Mouse (Mus musculus): ENCODE data around the gene Zyg11b. TPM values are rescaled to one million over a fixed set of nuclear protein-coding genes. Genes with fewer than 3 reads are reported as not detected.

The Zyg11b gene
- polyA plus RNA-seq, 1 experiment from 2014 or later: 31.0 TPM

GRCm38 (mm10) chr4:108335413-108335812 lies 34.5 kb upstream of the Zyg11b start:
- Histone ChIP-seq H3K4me1 (peaks cover 8% of the 10 kb centered on the region; the same call in 1 of the 2 replicates), H3K4me3 (no peak overlapping the region), H3K9me3 (no peaks in the 10 kb centered on the region), H3K36me3 (peaks cover 43% of the 10 kb centered on the region), H3K4me2 (replicated peaks) (no peak overlapping the region), H3K27ac (replicated peaks) (no peak overlapping the region), H3K27me3 (no peaks in the 10 kb centered on the region), H3K9ac (replicated peaks) (no peak overlapping the region)
- ATAC-seq (replicated peaks): no peak
- 88% methylated on average over 6 of the region's 6 CpGs for WGBS

DNA sequence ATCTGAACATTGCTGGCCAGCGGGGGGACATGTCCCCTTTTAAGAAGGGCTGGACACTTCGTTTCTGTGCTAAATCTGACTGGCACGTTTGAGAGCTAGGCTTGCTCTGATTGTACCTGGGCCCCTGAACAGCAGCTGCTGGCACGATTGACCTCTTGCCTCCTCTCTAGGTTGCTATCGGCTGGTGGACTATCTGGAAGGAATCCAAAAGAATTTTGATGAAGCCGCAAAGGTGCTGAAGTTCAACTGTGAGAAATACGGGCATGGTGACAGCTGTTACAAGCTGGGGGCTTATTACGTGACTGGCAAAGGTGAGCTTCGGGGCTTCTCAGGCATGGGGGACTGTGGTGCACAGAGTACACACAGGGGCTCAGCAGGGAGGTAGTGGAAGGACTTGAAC lies 31.1 kb upstream of the Zyg11b start:
- H3K9ac ChIP-seq (replicated peaks): no peak overlapping the region
- ATAC-seq (replicated peaks): no peak
- WGBS: 84% methylated on average over 9 of the region's 9 CpGs

DNA sequence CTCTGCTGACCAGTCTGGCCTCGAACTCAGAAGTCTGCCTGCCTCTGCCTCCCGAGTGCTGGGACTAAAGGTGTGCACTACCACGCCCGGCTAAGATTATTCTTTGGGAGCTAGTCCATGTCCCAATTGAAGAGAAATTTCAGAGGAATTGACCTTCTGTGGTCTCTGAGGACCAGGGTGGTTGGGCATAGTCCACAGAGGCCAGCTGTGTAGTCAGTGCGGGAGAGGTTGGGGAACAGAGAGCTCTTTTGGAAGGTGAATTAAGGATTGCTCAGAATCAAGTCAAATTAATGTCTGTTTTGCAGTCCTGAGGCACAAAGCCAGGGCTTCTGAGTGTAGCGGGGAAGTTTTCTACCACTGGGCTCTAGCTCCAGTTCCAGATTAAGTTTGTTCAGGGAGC lies 28.9 kb upstream of the Zyg11b start:
- H3K4me3 ChIP-seq: no peak overlapping the region
- peaks cover 15% of the 10 kb centered on the region for H3K4me1 ChIP-seq
- no peak overlapping the region for H3K27ac ChIP-seq (replicated peaks)
- H3K36me3 ChIP-seq: peaks cover 18% of the 10 kb centered on the region
- no peak overlapping the region for H3K9ac ChIP-seq (replicated peaks)
- no peak for ATAC-seq (replicated peaks)
- WGBS: 95% methylated on average over 6 of the region's 6 CpGs
- no peaks in the 10 kb centered on the region for H3K9me3 ChIP-seq
- no peaks in the 10 kb centered on the region for H3K27me3 ChIP-seq
- H3K4me2 ChIP-seq (replicated peaks): no peak overlapping the region

More for the DNA sequence above, 31.1 kb upstream of the Zyg11b start:
- H3K27me3 ChIP-seq: no peaks in the 10 kb centered on the region
- H3K4me2 ChIP-seq (replicated peaks): no peak overlapping the region
- H3K9me3 ChIP-seq: no peaks in the 10 kb centered on the region
- H3K4me3 ChIP-seq: no peak overlapping the region
- H3K27ac ChIP-seq (replicated peaks): no peak overlapping the region
- peaks cover 25% of the 10 kb centered on the region for H3K36me3 ChIP-seq
- peaks cover 15% of the 10 kb centered on the region for H3K4me1 ChIP-seq

DNA sequence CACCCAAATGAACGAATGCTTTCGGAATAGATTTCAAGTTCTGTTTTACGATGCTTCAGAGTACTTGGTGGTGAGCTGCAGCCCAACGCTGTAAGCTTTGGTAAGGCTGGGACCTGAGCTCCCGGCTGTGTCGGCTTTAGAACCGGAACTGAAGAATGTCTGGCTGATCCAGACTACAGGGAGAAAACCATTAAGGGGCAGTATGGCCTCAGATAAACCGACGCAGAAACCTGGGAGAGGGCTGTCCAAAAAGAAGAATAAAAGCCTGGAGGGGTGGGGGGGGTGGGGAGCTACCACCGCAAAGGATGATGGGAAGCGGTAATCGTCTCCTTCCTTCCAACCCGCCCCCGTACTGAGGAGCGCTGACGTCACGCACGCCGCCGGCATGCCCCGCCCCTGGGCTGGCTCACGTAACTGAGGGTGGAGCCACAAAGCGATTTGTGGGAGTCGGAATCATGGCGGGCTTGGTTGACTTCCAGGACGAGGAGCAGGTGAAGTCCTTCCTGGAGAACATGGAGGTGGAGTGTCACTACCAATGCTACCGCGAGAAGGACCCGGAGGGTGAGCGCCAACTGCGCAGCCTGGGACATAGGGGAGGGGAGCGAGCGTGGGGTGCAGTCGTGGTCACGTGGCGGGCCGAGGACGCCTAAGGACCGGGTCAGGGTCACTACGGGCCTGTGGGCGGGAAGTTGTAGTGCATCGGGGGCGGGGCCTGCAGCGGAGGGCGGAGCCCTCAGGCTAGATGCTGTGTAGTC lies 27.0 kb upstream of the Zyg11b start, which contains the start of gene Coa7:
Coa7 (plus strand) TSS at position 411 of the 755 bp plus-strand sequence.
- Histone ChIP-seq H3K4me3 (peak within 1 kb of the TSS; percentile 86), H3K36me3 (peaks cover 10% of the 10 kb centered on the region; the same call in 1 of the 2 replicates), H3K4me2 (replicated peaks) (peak within 1 kb of the TSS; percentile 53), H3K9me3 (no peaks in the 10 kb centered on the region), H3K27me3 (no peaks in the 10 kb centered on the region), H3K4me1 (peaks cover 15% of the 10 kb centered on the region), H3K27ac (replicated peaks) (peak within 1 kb of the TSS; percentile 96), H3K9ac (replicated peaks) (peak within 1 kb of the TSS; percentile 68)
- ATAC-seq (replicated peaks): peak; percentile 94
- under 1% methylated on average over 45 of the region's 45 CpGs for WGBS

GRCm38 (mm10) chr4:108327071-108327579 lies 26.2 kb upstream of the Zyg11b start:
- peak; percentile 10; the same call in 1 of the 2 replicates for ATAC-seq (replicated peaks)
- 46% methylated on average over 6 of the region's 6 CpGs for WGBS
- Histone ChIP-seq H3K4me2 (replicated peaks) (peak overlapping the region; percentile 53), H3K9ac (replicated peaks) (peak overlapping the region; percentile 68), H3K36me3 (peaks cover 3% of the 10 kb centered on the region; the same call in 1 of the 2 replicates), H3K27ac (replicated peaks) (peak overlapping the region; percentile 96), H3K9me3 (no peaks in the 10 kb centered on the region), H3K27me3 (no peaks in the 10 kb centered on the region), H3K4me1 (peaks cover 15% of the 10 kb centered on the region), H3K4me3 (peak overlapping the region; percentile 86)

GRCm38 (mm10) chr4:108323588-108323987 lies 22.7 kb upstream of the Zyg11b start:
- H3K4me3 ChIP-seq: no peak overlapping the region
- H3K4me1 ChIP-seq: peaks cover 10% of the 10 kb centered on the region
- H3K4me2 ChIP-seq (replicated peaks): no peak overlapping the region
- H3K9ac ChIP-seq (replicated peaks): no peak overlapping the region
- 74% methylated on average over 5 of the region's 5 CpGs for WGBS
- H3K36me3 ChIP-seq: no peaks in the 10 kb centered on the region
- no peak for ATAC-seq (replicated peaks)
- H3K9me3 ChIP-seq: no peaks in the 10 kb centered on the region
- H3K27me3 ChIP-seq: no peaks in the 10 kb centered on the region
- H3K27ac ChIP-seq (replicated peaks): no peak overlapping the region

GRCm38 (mm10) chr4:108320627-108321380 lies 19.9 kb upstream of the Zyg11b start:
- Histone ChIP-seq H3K4me3 (no peak overlapping the region), H3K9me3 (no peaks in the 10 kb centered on the region), H3K27me3 (no peaks in the 10 kb centered on the region), H3K36me3 (no peaks in the 10 kb centered on the region), H3K27ac (replicated peaks) (no peak overlapping the region), H3K9ac (replicated peaks) (no peak overlapping the region), H3K4me1 (no peaks in the 10 kb centered on the region), H3K4me2 (replicated peaks) (no peak overlapping the region)
- WGBS: 80% methylated on average over 7 of the region's 7 CpGs
- no peak for ATAC-seq (replicated peaks)

DNA sequence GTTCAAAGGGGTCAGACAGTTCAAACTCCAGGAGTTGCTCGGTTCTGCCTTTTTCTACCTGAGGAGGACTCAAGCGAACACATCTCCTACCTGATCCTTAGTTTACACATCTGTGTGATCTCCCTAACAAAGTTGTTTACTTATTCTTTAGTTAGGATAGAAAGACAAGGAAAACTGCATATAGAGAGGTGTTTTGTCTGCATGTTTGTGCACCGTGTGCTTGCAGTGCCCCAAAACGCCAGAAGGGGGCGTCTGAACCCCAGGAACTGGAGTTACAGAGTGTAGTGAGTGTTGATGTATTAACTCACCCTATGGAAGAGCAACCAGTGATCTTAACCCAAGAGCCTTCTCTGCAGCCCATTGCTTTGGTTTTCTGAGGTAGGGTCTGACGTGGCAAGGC lies 18.9 kb upstream of the Zyg11b start:
- Histone ChIP-seq H3K9ac (replicated peaks) (no peak overlapping the region), H3K27ac (replicated peaks) (no peak overlapping the region), H3K4me1 (no peaks in the 10 kb centered on the region), H3K4me3 (no peak overlapping the region), H3K27me3 (no peaks in the 10 kb centered on the region), H3K36me3 (no peaks in the 10 kb centered on the region), H3K4me2 (replicated peaks) (no peak overlapping the region), H3K9me3 (no peaks in the 10 kb centered on the region)
- ATAC-seq (replicated peaks): no peak
- 76% methylated on average over 6 of the region's 6 CpGs for WGBS

- WGBS: 77% methylated on average over 8 of the region's 8 CpGs
- no peaks in the 10 kb centered on the region for H3K36me3 ChIP-seq
- no peak overlapping the region for H3K9ac ChIP-seq (replicated peaks)
Observed at GRCm38 (mm10) chr4:108318649-108319615, 18.0 kb upstream of the Zyg11b start.

DNA sequence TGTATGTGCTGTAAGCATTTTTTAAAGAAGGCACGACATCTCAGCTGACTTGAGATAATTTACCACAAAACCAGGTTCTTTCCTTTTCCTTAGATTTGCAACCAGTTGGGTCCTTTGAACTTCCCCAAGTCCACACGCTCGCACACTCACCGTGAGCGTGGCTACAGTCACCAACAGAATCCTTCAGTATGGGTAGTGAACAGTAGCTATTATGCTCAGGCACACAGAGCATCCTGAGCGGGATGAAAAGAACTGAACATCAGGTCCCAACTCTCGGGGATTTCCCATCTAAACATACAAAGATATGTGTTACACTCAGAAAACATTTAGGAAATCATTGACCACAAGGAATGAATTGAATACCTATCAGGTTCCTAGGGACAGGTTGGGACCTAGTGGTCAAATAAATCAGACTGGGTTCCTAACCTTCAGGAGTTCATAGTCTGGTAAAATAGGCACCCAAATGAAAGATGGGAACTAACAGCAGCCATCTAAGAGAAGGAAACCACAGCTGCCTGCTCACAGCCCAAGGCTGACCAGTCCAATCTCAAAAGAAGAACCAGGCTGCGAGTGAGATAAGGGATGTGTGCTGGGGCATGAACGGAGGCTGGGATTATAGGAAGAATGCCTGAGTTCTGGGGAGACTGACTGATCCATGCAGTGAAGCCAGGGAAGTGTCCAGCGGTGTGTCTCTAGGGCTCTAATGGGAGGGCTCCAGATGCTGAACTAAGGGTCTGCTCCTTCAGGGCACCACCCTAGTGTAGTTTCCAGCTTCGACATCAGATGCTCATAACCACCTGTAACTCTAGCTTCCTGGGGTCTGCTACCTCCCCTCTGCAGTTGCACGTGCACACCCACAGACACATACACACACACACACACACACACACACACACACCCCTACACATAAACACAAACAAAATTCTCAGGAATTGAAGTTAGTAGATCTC lies 17.0 kb upstream of the Zyg11b start:
- H3K9me3 ChIP-seq: no peaks in the 10 kb centered on the region
- H3K4me2 ChIP-seq (replicated peaks): no peak overlapping the region
- H3K36me3 ChIP-seq: no peaks in the 10 kb centered on the region
- 79% methylated on average over 12 of the region's 12 CpGs for WGBS
- ATAC-seq (replicated peaks): no peak
- H3K4me1 ChIP-seq: no peaks in the 10 kb centered on the region
- no peaks in the 10 kb centered on the region for H3K27me3 ChIP-seq
- no peak overlapping the region for H3K27ac ChIP-seq (replicated peaks)
- no peak overlapping the region for H3K4me3 ChIP-seq
- H3K9ac ChIP-seq (replicated peaks): no peak overlapping the region

More at GRCm38 (mm10) chr4:108318649-108319615, 18.0 kb upstream of the Zyg11b start:
- H3K4me2 ChIP-seq (replicated peaks): no peak overlapping the region
- no peaks in the 10 kb centered on the region for H3K9me3 ChIP-seq
- H3K4me1 ChIP-seq: no peaks in the 10 kb centered on the region
- H3K27me3 ChIP-seq: no peaks in the 10 kb centered on the region
- no peak overlapping the region for H3K27ac ChIP-seq (replicated peaks)
- H3K4me3 ChIP-seq: no peak overlapping the region
- no peak for ATAC-seq (replicated peaks)
